Mouse (Mus musculus) thymus, adult 2 months (tissue): Measurements from ENCODE around the gene Tulp1.

Experiments used
- CTCF ChIP-seq: fragments of 200-500 bp; IDR thresholded peaks from 2 replicates; pipeline ENCODE4 v1.5.1; 2012; ENCODE audit warnings: mild to moderate bottlenecking, control low read depth, low read length, moderate library complexity, borderline replicate concordance; ENCODE audit not compliant: control insufficient read depth, poor library complexity, insufficient read depth; ENCODE audit errors: extremely low read depth
- POLR2A ChIP-seq: fragments of 200-500 bp; IDR thresholded peaks from 2 replicates; pipeline ENCODE4 v1.6.1; 2012; ENCODE audit warnings: mild to moderate bottlenecking, low read length, control low read depth, moderate library complexity; ENCODE audit not compliant: control insufficient read depth, poor library complexity, insufficient read depth; ENCODE audit errors: extremely low read depth

DNA sequence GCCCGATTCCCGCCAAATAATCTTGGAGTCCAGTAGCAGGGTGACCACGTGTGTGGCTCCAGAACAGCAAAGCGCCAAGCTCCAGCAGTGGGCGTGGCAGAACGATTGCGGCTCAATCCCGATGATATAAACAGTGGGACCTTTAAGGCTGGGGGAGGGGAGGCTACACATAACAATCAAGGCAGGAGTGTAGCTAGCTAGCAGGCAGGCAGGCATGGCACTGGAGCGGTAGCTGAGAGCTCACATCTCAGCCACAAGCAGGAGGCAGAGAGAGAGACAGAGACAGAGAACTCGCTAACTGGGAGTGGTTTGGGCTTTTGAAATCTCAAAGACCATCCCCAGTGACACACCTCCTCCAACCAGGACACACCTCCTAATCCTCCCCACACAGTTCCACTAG lies 59.9 kb downstream of the Tulp1 start:
- TF ChIP-seq POLR2A (no peak), CTCF (no peak)
